Mouse (Mus musculus) erythroblast, embryonic 14.5 days (primary cell): ENCODE results near the gene Rhag.

ENCODE experiments used
- GATA1 ChIP-seq: IDR thresholded peaks from 2 replicates; pipeline ENCODE4 v1.6.1; 2012; ENCODE audit warnings: low read length, inconsistent platforms, mixed read lengths
- TAL1 ChIP-seq: IDR thresholded peaks from 3 replicates; pipeline ENCODE4 v1.6.1; 2012; ENCODE audit warnings: low read length, inconsistent platforms, mixed read lengths

DNA sequence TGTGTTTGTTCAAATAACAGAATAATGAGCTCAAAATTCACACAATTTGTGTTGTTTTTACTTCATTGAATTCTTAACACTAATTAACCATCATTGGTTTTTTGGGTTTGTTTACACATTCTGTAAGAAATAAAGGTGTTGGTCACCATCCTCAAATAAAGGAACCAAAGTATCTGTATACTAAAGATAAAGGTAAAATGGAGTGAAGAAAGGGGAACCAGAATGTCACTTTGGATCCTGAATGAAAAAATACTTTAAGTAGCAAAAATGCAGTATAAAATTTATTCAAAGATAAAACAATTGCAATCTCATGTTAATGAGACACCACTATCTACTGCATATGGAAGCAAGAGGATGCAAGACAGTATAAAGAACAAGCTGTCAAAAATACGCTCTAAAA lies 634 bp downstream of the Rhag start:
- no peak for TF ChIP-seq GATA1
- TF ChIP-seq TAL1: no peak
